In genomic region chr3:89437269-89437668, GRCm38 (mm10) we compare ENCODE assay signal across 1 mouse cellular context.
TF ChIP-seq lines count a peak whose summit lies in the region.

No protein-coding gene starts in this region.

TF ChIP-seq in CH12.LX, 34 proteins besides CTCF, POLR2A, EP300 and RAD21 (continued from another document):
- TF ChIP-seq ZKSCAN1 (IDR thresholded peaks at IDR 0.05; ENCODE audit: borderline replicate concordance, low read depth, low read length) = no peak
- no peak for TF ChIP-seq UBTF (IDR thresholded peaks at IDR 0.05; ENCODE audit: low read depth, low read length)
- TF ChIP-seq GABPA (IDR thresholded peaks at IDR 0.05; ENCODE audit: insufficient replicate concordance, low read depth, low read length) = no peak
- TF ChIP-seq BHLHE40 (IDR thresholded peaks at IDR 0.05; ENCODE audit: low read depth, low read length) = no peak
- no peak for TF ChIP-seq JUND (conservative IDR thresholded peaks at IDR 0.05; ENCODE audit: low read depth, low read length)
- TF ChIP-seq NELFE (IDR thresholded peaks at IDR 0.05; ENCODE audit: low read depth, low read length) = no peak
- TF ChIP-seq MAX (IDR thresholded peaks at IDR 0.05; ENCODE audit: low read length) = no peak
- no peak for TF ChIP-seq ZMIZ1 (IDR thresholded peaks at IDR 0.05; ENCODE audit: low read depth, low read length)
- no peak for TF ChIP-seq ELF1 (IDR thresholded peaks at IDR 0.05; ENCODE audit: low read depth, low read length)
